Mouse (Mus musculus) CH12.LX (cell line): ENCODE data around the gene Pdha2. TPM values are rescaled to one million over a fixed set of nuclear protein-coding genes. Genes with fewer than 3 reads are reported as not detected.

Experiments
- DNase-seq: peaks from one replicate; pipeline ENCODE4 v3.0.0-alpha.2; 2013; ENCODE audit errors: extremely low read depth
- H3K27ac ChIP-seq: 2 replicates; pipeline ENCODE4 v1.5.1; 2012; ENCODE audit warnings: low read depth, mild to moderate bottlenecking, control low read depth, moderate library complexity; ENCODE audit not compliant: insufficient read depth
- H3K27me3 ChIP-seq: replicated peaks from 2 replicates; pipeline ENCODE3; 2012; ENCODE audit warnings: inconsistent platforms
- H3K36me3 ChIP-seq, 2 experiments: replicated peaks in 1 of 2; 2 replicates each; pipeline versions ENCODE3 to v1.6.1; 2012; ENCODE audit warnings: inconsistent platforms in 1 of 2, low read length in 1 of 2, mild to moderate bottlenecking in 1 of 2, mixed read lengths in 1 of 2, moderate library complexity in 1 of 2; ENCODE audit not compliant: control insufficient read depth in 1 of 2, insufficient read depth in 1 of 2
- H3K4me1 ChIP-seq, 2 experiments: 2 replicates each; pipeline ENCODE4 v1.6.1; 2012; ENCODE audit warnings: inconsistent platforms in 1 of 2, moderate library complexity in 1 of 2; ENCODE audit not compliant: insufficient read depth in 2 of 2, control insufficient read depth in 1 of 2
- H3K4me2 ChIP-seq: 2 replicates; pipeline ENCODE4 v1.6.1; 2012; ENCODE audit warnings: low read depth, mild to moderate bottlenecking, control low read depth; ENCODE audit not compliant: poor library complexity, insufficient read depth, severe bottlenecking
- H3K4me3 ChIP-seq, 3 experiments: fragments of 150-350 bp in 1 of 3; sonication (generic) in 1 of 3; replicated peaks in 1 of 3; 2 replicates each; pipeline versions ENCODE3 to v1.5.1; 2011 to 2012; ENCODE audit warnings: low read depth in 2 of 3, low read length in 2 of 3, mild to moderate bottlenecking in 2 of 3, moderate library complexity in 2 of 3, control low read depth in 1 of 3, improper control_type of control experiment in 1 of 3, inconsistent platforms in 1 of 3, mixed read lengths in 1 of 3; ENCODE audit not compliant: poor library complexity in 1 of 3
- H3K79me2 ChIP-seq: replicated peaks from 2 replicates; pipeline ENCODE4 v1.6.1; 2012; ENCODE audit warnings: mild to moderate bottlenecking, moderate library complexity; ENCODE audit not compliant: control insufficient read depth, poor library complexity, insufficient read depth, severe bottlenecking; ENCODE audit errors: extremely low read depth
- H3K9ac ChIP-seq: 2 replicates; pipeline ENCODE4 v1.6.1; 2012; ENCODE audit warnings: low read depth, mild to moderate bottlenecking, control low read depth, moderate library complexity; ENCODE audit not compliant: insufficient read depth
- H3K9me3 ChIP-seq: replicated peaks from 2 replicates; pipeline ENCODE3; 2012; ENCODE audit warnings: low read length, inconsistent platforms, mixed read lengths
- CHD1 ChIP-seq: IDR thresholded peaks from 2 replicates; pipeline ENCODE4 v1.6.1; 2012; ENCODE audit warnings: low read depth, low read length, improper control_type of control experiment, inconsistent platforms
- CHD2 ChIP-seq: IDR thresholded peaks from 2 replicates; pipeline ENCODE4 v1.6.1; 2011; ENCODE audit warnings: low read length, improper control_type of control experiment
- CTCF ChIP-seq, 2 experiments: IDR thresholded peaks in 1 of 2; conservative IDR thresholded peaks in 1 of 2; 2 replicates each; pipeline ENCODE4 v1.5.1; 2011 to 2012; ENCODE audit warnings: low read depth in 2 of 2, low read length in 2 of 2, improper control_type of control experiment in 1 of 2, inconsistent platforms in 1 of 2, mild to moderate bottlenecking in 1 of 2, moderate library complexity in 1 of 2
- E2F4 ChIP-seq: IDR thresholded peaks from 2 replicates; pipeline ENCODE4 v1.6.1; 2011; ENCODE audit warnings: low read depth, low read length, improper control_type of control experiment; ENCODE audit not compliant: insufficient replicate concordance
- EP300 ChIP-seq: IDR thresholded peaks from 2 replicates; pipeline ENCODE4 v1.6.1; 2011; ENCODE audit warnings: low read length, improper control_type of control experiment
- ETS1 ChIP-seq: conservative IDR thresholded peaks from 2 replicates; pipeline ENCODE4 v1.6.1; 2012; ENCODE audit warnings: low read depth, mild to moderate bottlenecking, inconsistent platforms, low read length, improper control_type of control experiment, moderate library complexity
- GABPA ChIP-seq: IDR thresholded peaks from 2 replicates; pipeline ENCODE4 v1.6.1; 2012; ENCODE audit warnings: low read depth, low read length, improper control_type of control experiment, inconsistent platforms; ENCODE audit not compliant: insufficient replicate concordance
- HCFC1 ChIP-seq: IDR thresholded peaks from 2 replicates; pipeline ENCODE4 v1.6.1; 2012; ENCODE audit warnings: low read depth, mild to moderate bottlenecking, inconsistent platforms, low read length, improper control_type of control experiment
- JUN ChIP-seq: IDR thresholded peaks from 2 replicates; pipeline ENCODE4 v1.6.1; 2011; ENCODE audit warnings: low read depth, mild to moderate bottlenecking, low read length, improper control_type of control experiment, moderate library complexity; ENCODE audit not compliant: insufficient read depth
- JUND ChIP-seq: conservative IDR thresholded peaks from 2 replicates; pipeline ENCODE4 v1.6.1; 2011; ENCODE audit warnings: low read depth, low read length, improper control_type of control experiment
- KAT2A ChIP-seq: IDR thresholded peaks from 2 replicates; pipeline ENCODE4 v1.6.1; 2012; ENCODE audit warnings: low read length, improper control_type of control experiment, inconsistent platforms; ENCODE audit not compliant: insufficient replicate concordance
- MAX ChIP-seq: IDR thresholded peaks from 2 replicates; pipeline ENCODE4 v1.6.1; 2011; ENCODE audit warnings: low read length, improper control_type of control experiment
- MAZ ChIP-seq: IDR thresholded peaks from 2 replicates; pipeline ENCODE4 v1.6.1; 2012; ENCODE audit warnings: low read depth, mild to moderate bottlenecking, inconsistent platforms, low read length, improper control_type of control experiment, moderate library complexity
- MEF2A ChIP-seq: IDR thresholded peaks from 2 replicates; pipeline ENCODE4 v1.6.1; 2014; ENCODE audit warnings: low read depth, mild to moderate bottlenecking, inconsistent platforms, low read length, improper control_type of control experiment, borderline replicate concordance
- MXI1 ChIP-seq: IDR thresholded peaks from 2 replicates; pipeline ENCODE4 v1.6.1; 2011; ENCODE audit warnings: mild to moderate bottlenecking, low read depth, low read length, improper control_type of control experiment
- MYC ChIP-seq: IDR thresholded peaks from 2 replicates; pipeline ENCODE4 v1.6.1; 2011; ENCODE audit warnings: low read depth, mild to moderate bottlenecking, improper control_type of control experiment, low read length
- NELFE ChIP-seq: IDR thresholded peaks from 2 replicates; pipeline ENCODE4 v1.6.1; 2011; ENCODE audit warnings: low read depth, low read length, improper control_type of control experiment
- NRF1 ChIP-seq: IDR thresholded peaks from 2 replicates; pipeline ENCODE4 v1.6.1; 2014; ENCODE audit warnings: low read depth, mild to moderate bottlenecking, inconsistent platforms, low read length, improper control_type of control experiment, moderate library complexity
- POLR2A ChIP-seq: IDR thresholded peaks from 2 replicates; pipeline ENCODE4 v1.6.1; 2011; ENCODE audit warnings: low read depth, mild to moderate bottlenecking, improper control_type of control experiment, low read length
- POLR2AphosphoS2 ChIP-seq: IDR thresholded peaks from 2 replicates; pipeline ENCODE4 v1.6.1; 2011; ENCODE audit warnings: low read depth, low read length, improper control_type of control experiment
- RAD21 ChIP-seq: IDR thresholded peaks from 2 replicates; pipeline ENCODE4 v1.6.1; 2011; ENCODE audit warnings: low read depth, mild to moderate bottlenecking, low read length, improper control_type of control experiment, moderate library complexity
- SIN3A ChIP-seq: IDR thresholded peaks from 2 replicates; pipeline ENCODE4 v1.6.1; 2012; ENCODE audit warnings: low read length, improper control_type of control experiment, inconsistent platforms
- USF1 ChIP-seq: IDR thresholded peaks from 2 replicates; pipeline ENCODE4 v1.6.1; 2014; ENCODE audit warnings: low read depth, mild to moderate bottlenecking, inconsistent platforms, low read length, improper control_type of control experiment
- USF2 ChIP-seq: conservative IDR thresholded peaks from 2 replicates; pipeline ENCODE4 v1.6.1; 2011; ENCODE audit warnings: low read depth, low read length, improper control_type of control experiment
- ZC3H11A ChIP-seq: IDR thresholded peaks from 2 replicates; pipeline ENCODE4 v1.6.1; 2012; ENCODE audit warnings: low read depth, mild to moderate bottlenecking, inconsistent platforms, low read length, improper control_type of control experiment
- ZKSCAN1 ChIP-seq: IDR thresholded peaks from 2 replicates; pipeline ENCODE4 v1.6.1; 2012; ENCODE audit warnings: low read depth, inconsistent platforms, low read length, improper control_type of control experiment, borderline replicate concordance
- ZNF384 ChIP-seq: IDR thresholded peaks from 2 replicates; pipeline ENCODE4 v1.6.1; 2012; ENCODE audit warnings: low read depth, low read length, improper control_type of control experiment, inconsistent platforms
- dilution Hi-C: fragments of 300-500 bp; cut with MboI; formaldehyde crosslinking; loops from 2 replicates; pipeline ENCODE4 v1.14.3; 2020; ENCODE audit warnings: low sequenced_read_pairs; ENCODE audit not compliant: extremely low pct_unique_long_range_greater_than_20kb, extremely low pct_ligation_motif_present
- in situ Hi-C: fragments of 300-500 bp; cut with MboI; formaldehyde crosslinking; loops from 3 replicates; pipeline ENCODE4 v1.14.3; 2019; ENCODE audit warnings: low sequenced_read_pairs, low pct_ligation_motif_present, low pct_unique_long_range_greater_than_20kb, mixed read lengths
- polyA plus RNA-seq: library from polyadenylated mRNA; unstranded; fragments of >175 nt; gene quantifications from 2 replicates; pipeline ENCODE4 v1.2.1, GENCODE M21; 2012; ENCODE audit warnings: low read depth; ENCODE audit not compliant: insufficient read length
- total RNA-seq, 2 experiments: library from RNA; depleted of rRNA; stranded (reverse); fragments of 300-350 nt in 1 of 2; fragments of >200 nt in 1 of 2; gene quantifications; 2 replicates each; pipeline ENCODE4 v1.2.3; 2012 to 2014

Gene Pdha2
- total RNA-seq (2012; rRNA removed) = 0.04 TPM in 1 of 2 replicates, not detected in the other
- not detected in 2 replicates for total RNA-seq (2014; rRNA removed)
- polyA plus RNA-seq = not detected in 2 replicates

DNA sequence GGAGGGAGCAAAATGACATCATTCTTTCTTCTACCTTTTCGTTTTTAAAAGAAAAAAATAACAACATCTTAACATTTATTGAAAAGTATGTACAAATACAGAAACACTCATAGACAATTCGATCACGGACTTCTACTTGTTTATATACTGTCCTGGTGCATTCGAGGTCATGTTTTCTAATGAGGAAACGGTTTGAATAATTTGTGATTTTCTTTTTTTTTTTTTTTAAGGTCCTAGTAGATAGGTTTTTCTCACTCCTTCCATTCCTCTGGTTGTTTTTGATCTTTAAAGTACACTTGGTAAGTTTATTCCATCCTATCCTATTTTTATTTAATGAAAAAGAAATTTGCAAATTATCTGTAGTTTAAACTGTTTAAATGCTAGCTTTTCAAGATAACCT, at the start of gene Pdha2:
Gene Pdha2, minus strand, starts transcription at position 101 of the 400 bp plus-strand sequence.
- Histone ChIP-seq H3K36me3 (no peaks in the 10 kb centered on the region), H3K9ac (no peak within 1 kb of the TSS), H3K27me3 (no peaks in the 10 kb centered on the region), H3K9me3 (peaks cover 9% of the 10 kb centered on the region), H3K4me1 (peaks cover 0 to 14% of the 10 kb centered on the region in 2 experiments; a peak in 2 of 4 replicates), H3K79me2 (no peaks in the 10 kb centered on the region), H3K4me2 (no peak within 1 kb of the TSS)
- in situ Hi-C loops = no loop called here
- DNase-seq = no peak
- dilution Hi-C loops = no loop called here
- TF ChIP-seq NRF1 = no peak
- no peak for TF ChIP-seq KAT2A
- no peak for TF ChIP-seq POLR2A
- no peak for TF ChIP-seq ZNF384
- no peak for TF ChIP-seq RAD21
- TF ChIP-seq CHD2 = no peak
- no peak for TF ChIP-seq MAZ
- TF ChIP-seq CTCF (conservative IDR thresholded peaks at IDR 0.05 in 1 of 2, IDR thresholded peaks at IDR 0.05 in 1 of 2; ENCODE audit: low read depth in 2 of 2, low read length in 2 of 2) = no peak
- TF ChIP-seq POLR2AphosphoS2 = no peak
- TF ChIP-seq EP300 = no peak
- TF ChIP-seq ZC3H11A = no peak
- TF ChIP-seq JUN = no peak
- TF ChIP-seq CHD1 = no peak
- no peak for TF ChIP-seq ETS1
- TF ChIP-seq, all 38 proteins: peak for 0
- H3K27ac ChIP-seq = no peak within 1 kb of the TSS
- no peak within 1 kb of the TSS for H3K4me3 ChIP-seq

GRCm38 (mm10) chr3:141260518-141260917, 48.4 kb upstream of the Pdha2 start:
- no peak for DNase-seq
- Histone ChIP-seq H3K9ac (no peak overlapping the region), H3K36me3 (no peaks in the 10 kb centered on the region), H3K27ac (no peak overlapping the region), H3K9me3 (no peaks in the 10 kb centered on the region), H3K4me1 (no peaks in the 10 kb centered on the region), H3K79me2 (no peaks in the 10 kb centered on the region), H3K4me3 (no peak overlapping the region)
- in situ Hi-C loops (no loop called here), dilution Hi-C loops (no loop called here)
- TF ChIP-seq NELFE = no peak
- TF ChIP-seq, all 38 proteins: peak for 0
- Histone ChIP-seq H3K27me3 (no peaks in the 10 kb centered on the region), H3K4me2 (no peak overlapping the region)

DNA sequence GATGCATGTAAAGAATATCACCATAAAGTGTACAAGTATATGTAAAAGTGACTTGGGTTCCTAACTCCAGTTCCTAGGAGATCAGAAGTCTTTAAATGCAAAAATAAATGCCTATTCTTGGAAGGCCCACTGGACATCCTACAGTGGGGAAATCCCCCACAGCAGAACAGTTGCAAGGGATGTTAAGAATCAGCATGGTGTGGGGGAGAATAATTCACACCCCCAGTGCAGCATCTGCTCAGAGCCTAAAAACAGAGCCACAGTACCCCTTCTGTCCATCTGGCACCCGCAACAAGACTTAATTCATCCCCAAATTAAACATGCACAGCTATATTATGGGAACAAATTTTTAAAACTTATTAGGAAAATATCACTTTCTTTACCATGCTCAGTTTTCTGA, 39.3 kb upstream of the Pdha2 start:
- no peak for TF ChIP-seq MEF2A
- TF ChIP-seq USF1 = no peak
- no peak for TF ChIP-seq GABPA
- no peak for TF ChIP-seq MYC
- no peak for TF ChIP-seq MAX
- no peak for TF ChIP-seq ZC3H11A
- TF ChIP-seq JUN = no peak
- TF ChIP-seq HCFC1 = no peak
- TF ChIP-seq SIN3A = no peak
- TF ChIP-seq JUND = no peak
- TF ChIP-seq MXI1 = no peak
- no peak for TF ChIP-seq ETS1
- no peak for TF ChIP-seq E2F4
- no peak for TF ChIP-seq USF2
- TF ChIP-seq CHD2 = no peak
- TF ChIP-seq ZKSCAN1 = no peak
- no peak overlapping the region for H3K4me3 ChIP-seq
- dilution Hi-C loops = no loop called here

More for the DNA sequence above, 39.3 kb upstream of the Pdha2 start:
- in situ Hi-C loops = no loop called here
- Histone ChIP-seq H3K79me2 (no peaks in the 10 kb centered on the region), H3K4me1 (peaks cover 3 to 9% of the 10 kb centered on the region in 2 experiments; a peak in 3 of 4 replicates), H3K4me2 (no peak overlapping the region), H3K27ac (no peak overlapping the region), H3K27me3 (no peaks in the 10 kb centered on the region), H3K9ac (no peak overlapping the region), H3K9me3 (no peaks in the 10 kb centered on the region), H3K36me3 (no peaks in the 10 kb centered on the region)
- peak; percentile 22 for DNase-seq
